Mouse (Mus musculus): ENCODE data around the gene Per2.

The Per2 gene

DNA sequence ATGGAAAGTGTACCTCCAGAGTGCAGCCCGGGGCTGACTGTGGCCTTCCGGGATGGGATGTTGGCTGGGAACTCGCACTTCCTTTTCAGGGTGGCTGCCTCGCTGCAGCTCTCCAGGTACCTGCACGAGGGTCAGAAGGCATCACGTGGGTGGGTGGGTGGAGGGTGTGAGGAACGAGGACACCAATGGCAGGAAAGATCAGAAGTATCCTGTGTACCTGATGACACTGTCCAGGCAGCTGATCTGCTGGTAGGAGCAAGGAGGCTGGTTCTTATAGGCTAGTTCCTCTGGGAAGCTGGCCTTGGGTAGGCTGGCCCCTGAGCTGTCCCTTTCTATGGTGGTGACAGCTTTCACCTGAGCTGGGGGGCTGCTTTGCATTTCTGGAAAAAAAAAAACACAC is 28.4 kb downstream of the Per2 start:
- no peak for DNase-seq

DNA sequence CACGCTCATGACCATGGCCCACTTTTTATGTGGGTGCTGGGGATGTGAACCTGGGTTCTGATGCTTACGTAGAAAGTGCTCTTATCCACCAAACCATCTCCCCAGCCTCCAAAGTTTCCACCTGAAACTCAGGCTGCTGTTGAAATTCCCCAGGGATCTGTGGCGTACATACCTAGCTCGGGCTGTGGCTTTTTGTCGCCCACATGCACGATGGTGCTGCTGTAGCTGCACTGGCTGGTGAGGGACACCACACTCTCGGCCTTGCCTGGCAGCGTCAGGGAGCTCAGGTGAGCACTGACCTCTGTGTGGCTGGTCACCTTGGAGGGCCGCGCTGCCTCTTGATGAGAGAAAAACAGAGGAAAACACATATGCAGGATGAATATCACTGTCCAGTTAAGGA is 29.9 kb downstream of the Per2 start:
- no peak for DNase-seq

GRCm38 (mm10) chr1:91428614-91429013 is 30.5 kb downstream of the Per2 start:
- peak; percentile 90 for DNase-seq

DNA sequence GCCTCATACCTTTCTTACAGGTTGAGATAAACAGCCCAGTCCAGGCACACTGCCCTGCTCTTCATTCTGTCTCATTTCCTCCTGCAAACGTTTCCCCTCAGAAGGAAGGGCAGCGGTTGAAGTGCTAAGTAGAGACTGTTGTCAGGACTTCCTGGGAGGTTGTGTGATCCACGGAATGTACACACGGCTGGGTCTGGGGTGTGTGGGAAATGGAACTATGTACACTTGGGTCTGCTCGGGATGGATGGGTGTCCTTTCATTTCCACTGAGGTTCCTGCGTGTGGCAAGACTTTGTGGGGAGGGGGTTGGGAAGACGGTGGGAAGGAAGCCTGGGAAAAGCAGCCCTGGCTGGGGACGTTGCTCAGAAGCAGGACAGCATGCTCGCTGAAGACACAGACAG is 32.7 kb downstream of the Per2 start:
- DNase-seq: no peak

DNA sequence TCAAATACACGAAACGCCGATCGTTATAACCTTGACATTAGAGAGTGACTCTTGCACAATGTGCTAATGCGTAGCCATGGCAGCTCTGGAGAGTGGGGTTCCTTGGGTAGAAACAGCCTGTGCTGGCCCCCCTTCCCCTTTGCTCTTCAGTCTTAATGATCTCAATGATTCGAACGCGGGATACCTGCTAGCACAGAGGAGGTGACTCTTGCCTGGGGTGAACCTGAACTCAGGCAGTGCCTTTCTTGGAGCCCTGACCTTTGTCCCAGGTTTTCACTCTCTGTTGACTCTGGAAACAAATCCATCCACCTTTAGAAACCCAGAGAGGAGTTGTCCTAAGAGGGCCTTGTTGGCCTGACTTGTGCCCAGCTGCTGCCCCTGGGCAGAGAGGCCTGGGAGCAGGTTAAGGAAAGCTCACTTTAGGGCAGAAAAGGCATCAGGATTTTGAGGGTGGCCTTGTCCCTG is 38.5 kb downstream of the Per2 start:
- no peak for DNase-seq

GRCm38 (mm10) chr1:91419862-91420600 is 39.1 kb downstream of the Per2 start:
- DNase-seq: no peak

- DNase-seq: no peak
Measured at GRCm38 (mm10) chr1:91417991-91418390, 41.1 kb downstream of the Per2 start.

- no peak for DNase-seq
Measured at GRCm38 (mm10) chr1:91415311-91415710, 43.8 kb downstream of the Per2 start.

DNA sequence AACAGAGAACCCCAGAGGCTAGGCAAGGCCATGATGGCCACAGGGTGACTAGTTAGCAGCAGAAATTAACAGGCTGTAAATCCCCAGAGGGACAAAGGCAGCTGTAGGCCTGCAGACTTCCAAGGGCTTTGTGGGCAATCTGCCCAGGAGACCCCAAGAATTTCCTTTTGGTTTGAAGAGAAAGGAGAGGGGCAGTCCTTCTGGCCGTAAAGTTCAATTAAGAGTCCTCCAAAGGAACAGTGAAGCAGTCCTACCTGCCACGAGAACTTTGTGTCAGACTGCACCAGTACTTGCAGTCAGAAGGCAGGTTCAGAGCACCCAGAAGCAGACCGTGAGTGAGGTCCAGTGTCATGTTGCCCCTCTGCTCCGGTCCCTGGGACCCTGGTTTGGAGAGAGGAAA is 44.2 kb downstream of the Per2 start:
- peak; percentile 42 for DNase-seq

- peak; percentile 88 for DNase-seq
Measured at GRCm38 (mm10) chr1:91413898-91414594, 45.1 kb downstream of the Per2 start, which contains the start of gene Hes6. Gene Hes6 (minus strand): TSS chr1:91414038.

DNA sequence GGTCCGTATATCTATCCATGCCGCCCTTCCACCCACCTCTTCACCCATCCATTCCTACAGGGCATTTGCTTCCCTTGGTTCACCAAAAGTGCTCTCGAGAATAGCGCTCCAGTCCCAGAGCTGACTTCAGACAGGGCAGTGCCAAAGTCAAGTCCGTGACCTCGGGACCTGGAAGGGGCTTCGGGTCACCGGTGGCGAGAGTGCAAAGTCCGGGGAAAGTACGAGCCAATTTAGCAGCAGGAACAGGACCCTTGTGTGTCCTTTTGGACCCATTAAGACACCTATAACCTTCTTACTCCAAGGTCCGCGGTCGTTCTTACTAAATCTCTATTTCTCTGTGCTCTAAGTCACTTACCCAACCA is 45.6 kb downstream of the Per2 start:
- peak; percentile 72 for DNase-seq

GRCm38 (mm10) chr1:91413030-91413506 is 46.1 kb downstream of the Per2 start:
- peak; percentile 98 for DNase-seq

DNA sequence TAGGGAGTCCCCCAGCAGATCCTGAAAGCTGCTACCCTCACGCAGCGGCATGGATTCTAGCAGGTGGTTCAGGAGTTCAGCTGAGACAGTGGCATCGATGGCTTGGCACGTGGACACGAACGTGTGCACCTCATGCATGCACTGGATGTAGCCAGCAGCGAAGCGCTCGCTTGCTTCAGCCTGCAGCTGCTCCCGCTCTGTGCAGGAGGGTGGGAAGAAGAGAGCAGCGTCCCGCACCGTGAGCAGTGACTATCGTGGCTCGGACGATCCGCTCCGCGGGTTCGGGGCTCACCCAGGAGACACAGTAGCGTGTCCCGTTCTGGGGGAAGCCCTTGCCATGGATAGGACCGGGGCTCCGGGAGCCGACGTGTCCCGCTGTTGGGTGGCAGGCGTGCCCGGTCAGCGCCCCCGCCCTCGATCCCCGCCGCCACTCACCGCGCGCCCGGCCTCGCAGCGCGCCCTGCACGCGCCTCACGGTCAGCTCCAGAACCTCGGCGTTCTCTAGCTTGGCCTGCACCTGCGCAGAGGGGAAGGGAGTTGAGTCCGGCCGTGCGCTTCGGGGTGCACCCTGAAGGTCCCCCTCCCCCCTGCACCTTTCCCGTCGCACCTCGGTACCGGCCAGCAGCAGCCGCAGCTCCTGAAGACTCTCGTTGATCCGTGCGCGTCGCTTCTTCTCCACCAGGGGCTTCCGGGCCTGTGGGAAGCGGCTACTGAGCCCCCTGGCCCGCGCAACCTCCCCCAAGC is 46.7 kb downstream of the Per2 start:
- peak; percentile 51 for DNase-seq

DNA sequence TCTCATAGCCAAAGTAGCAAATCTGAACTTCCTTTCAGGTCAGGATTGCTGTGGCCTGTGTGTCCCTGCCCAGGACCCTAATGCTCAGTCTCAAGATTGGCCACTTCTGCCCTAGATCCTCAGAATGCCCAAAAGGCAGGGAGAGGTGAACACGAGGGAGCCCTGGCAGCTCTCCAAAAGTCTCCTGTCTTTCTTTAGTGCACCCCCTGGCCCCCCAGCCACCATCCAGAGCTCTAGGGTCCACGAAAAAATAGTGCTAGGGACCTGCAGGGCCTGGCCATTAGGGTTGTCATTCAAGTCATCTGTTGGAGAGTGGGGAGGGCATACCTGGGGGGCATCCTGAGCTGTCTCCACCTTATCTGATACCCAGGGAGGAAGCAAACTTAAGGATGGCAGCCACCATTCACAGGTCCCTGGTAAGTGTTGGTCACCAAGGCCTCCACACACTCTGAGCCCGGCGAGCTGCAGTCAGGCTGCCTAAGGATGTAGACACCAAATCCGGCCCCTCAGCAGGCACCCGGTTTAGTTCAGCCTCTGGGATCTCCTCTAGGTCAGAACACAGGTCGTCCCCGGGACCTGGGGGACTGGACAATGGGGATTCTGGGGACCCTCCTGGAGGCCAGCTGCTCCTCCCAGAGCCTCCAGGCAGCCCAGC is 47.4 kb downstream of the Per2 start:
- no peak for DNase-seq

DNA sequence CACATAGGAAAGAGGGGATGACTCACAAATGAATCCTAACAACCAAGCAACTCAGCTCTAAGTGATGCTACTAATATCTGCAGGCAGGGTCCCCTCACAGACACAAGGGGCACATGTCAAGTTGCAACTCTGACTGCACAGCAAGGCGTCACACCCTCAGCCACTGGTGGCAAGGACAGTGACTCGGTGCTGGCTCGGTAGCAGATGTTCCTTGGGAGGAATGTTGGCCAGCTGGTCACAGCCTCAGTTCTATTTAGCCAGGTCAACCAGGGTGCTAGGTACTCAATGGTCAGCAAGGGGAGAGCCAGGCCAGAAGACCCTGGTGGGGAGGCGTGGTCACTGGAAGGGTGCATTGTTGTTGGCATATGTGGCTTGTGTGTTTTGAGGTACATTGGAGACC is 51.3 kb downstream of the Per2 start:
- no peak for DNase-seq

DNA sequence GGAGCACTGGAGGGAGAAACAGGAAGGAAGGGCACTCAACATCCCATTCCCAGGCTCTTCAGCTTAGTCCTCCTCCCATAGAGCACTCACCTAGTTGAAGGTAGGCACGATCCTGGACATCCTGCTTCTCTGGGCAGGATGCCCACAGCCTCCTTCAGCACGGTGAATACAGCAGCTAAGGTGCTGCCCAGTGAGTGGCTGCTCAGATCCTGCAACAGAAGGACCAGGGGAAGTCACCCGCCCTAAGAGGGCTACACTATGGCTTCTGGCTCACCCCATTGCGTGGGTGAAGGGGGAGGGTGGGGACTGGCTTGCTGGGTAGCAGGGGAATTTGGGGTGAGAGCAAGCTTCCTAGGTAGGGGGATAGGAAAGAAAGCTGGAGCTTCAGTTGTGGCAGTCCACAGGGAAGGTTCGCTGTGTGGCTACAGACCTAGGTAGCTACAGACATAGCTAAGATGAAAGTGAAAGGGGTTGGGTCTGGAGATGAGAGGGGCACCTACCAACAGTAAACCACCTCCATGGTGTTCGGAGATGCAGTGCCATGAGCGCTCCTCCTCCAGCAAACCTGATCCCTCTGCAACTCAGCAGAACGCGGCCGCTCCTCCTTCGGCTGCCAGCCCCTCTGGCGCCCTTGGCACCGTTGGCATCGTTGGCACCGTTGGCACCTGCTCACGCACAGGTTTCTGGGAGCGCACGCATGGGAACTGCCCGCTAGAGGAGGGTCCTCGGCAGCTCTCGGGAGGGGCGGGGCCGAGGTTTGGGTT is 53.5 kb downstream of the Per2 start:
- no peak for DNase-seq

DNA sequence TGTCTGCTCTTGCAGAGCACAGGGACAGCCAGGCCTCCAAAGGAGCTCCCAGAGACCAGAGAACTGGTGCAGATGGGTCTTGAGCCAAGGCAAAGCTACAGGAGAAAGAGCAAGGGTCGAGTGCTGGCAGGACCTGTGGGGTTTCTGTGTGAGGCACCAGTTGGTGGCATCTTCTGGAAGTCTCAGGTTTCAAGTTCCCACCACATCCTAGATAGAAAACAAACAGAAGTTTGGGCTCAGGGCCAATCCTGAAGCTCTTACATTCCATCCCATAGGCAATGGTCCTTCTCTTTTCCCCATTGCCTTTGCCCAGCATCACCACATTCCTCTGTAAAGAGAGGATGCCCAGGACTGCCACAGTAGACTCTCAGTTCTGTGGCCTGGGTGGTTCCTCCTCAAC is 54.1 kb downstream of the Per2 start:
- DNase-seq: no peak

DNA sequence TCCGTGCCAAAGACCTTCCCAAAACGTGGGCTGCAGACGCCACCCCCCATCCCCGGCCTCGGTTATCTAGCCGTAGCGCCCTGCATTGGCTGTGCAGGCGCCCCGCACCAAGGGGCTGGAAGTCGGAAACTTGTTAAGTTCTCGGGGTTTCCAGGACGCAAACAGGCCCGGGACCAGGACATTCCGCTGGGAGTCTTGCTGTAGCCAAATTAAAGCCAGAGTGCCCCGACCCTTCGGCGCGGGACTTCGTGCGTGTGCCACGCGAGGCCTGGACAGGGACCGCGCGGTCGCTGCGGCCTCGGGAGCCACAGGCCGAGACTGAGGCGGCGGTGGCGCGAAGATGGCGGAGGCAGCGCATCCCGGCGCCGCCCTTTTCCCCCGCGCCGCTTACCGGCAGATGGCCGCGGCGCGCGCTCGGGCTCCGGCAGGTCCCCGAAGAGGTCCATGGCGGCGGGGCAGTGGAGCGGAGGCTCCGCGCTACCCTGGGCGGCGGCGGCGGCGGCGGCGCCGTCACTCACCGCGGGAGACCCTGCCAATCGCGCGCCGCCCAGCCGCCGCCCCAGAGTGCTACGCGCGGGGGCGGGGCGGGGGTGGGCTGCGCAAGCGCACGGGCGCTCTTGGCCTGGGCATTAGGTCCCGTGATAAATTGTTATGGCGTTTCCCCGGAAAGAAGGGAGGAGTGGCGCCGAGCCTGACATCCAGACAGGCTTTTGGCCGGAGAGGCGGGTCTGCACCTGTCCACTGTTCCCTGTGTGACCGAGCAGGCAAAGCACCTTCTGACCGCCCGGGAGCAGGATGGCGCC is 60.7 kb downstream of the Per2 start, which contains the start of gene Ilkap:
Ilkap (minus strand) TSS at position 556 of the 803 bp plus-strand sequence.
- peak; percentile 90 for DNase-seq

- DNase-seq: peak; percentile 27
Measured at GRCm38 (mm10) chr1:91397927-91398259, 61.2 kb downstream of the Per2 start.

- no peak for DNase-seq
Measured at GRCm38 (mm10) chr1:91390369-91390768, 68.8 kb downstream of the Per2 start.

- DNase-seq: no peak
Measured at GRCm38 (mm10) chr1:91381091-91381471, 78.0 kb downstream of the Per2 start.

Measured in kidney, postnatal 14 days (tissue).